Mouse (Mus musculus) granulocyte monocyte progenitor cell, adult 5-6 weeks (primary cell): ENCODE results near the gene Tas2r129. TPM values are rescaled to one million over a fixed set of nuclear protein-coding genes. Genes with fewer than 3 reads are reported as not detected.
"Not testable (repeated sequence)": the region's sequence is repeated elsewhere in the genome, so short reads cannot be mapped to it uniquely, and the experiment has no call there.

Experiments used
- ATAC-seq: replicated peaks from 2 replicates; pipeline ENCODE4 v1.8.0; 2016; ENCODE audit warnings: mild to moderate bottlenecking, moderate TSS enrichment, inconsistent platforms; ENCODE audit not compliant: poor library complexity, severe bottlenecking
- total RNA-seq, 2 experiments: library from RNA; stranded (forward) in 1 of 2; stranded (reverse) in 1 of 2; fragments of 200-712, 200-1000 nt in 1 of 2; fragments of >200 nt in 1 of 2; fragmentation: Nextera tagmentation in 1 of 2; gene quantifications; 2 replicates each; pipeline ENCODE4 v1.2.3; 2014 to 2017

Gene Tas2r129
- total RNA-seq (2014; fragmentation: Nextera tagmentation) (not detected in 2 replicates), total RNA-seq (2017) (not detected in 2 replicates)

GRCm38 (mm10) chr6:132950802-132951201 lies at the start of gene Tas2r129:
Gene Tas2r129 (plus strand): TSS chr6:132951102.
- no peak for ATAC-seq

GRCm38 (mm10) chr6:132909351-132909750 lies 41.6 kb upstream of the Tas2r129 start, which contains the start of gene Tas2r125:
Gene Tas2r125 (plus strand): TSS chr6:132909651.
- no peak for ATAC-seq

DNA sequence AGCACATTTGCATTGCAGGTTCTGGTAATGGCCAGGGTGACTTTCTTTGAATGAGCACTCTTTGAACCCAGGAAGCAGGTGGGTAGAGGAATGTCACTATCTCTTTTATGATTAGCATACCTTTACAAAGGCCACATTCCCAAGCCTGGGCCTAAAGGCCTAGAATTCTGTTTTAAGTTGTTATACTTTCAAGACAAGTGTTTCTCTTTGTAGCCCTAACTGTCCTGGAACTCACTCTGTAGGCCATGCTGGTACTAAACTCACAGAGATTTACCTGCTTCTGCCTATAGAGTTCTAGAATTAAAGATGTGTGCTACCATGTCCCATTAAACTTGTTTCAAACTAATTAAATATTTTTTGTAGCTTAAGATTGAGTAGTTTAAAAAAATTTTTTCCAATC lies 9.5 kb upstream of the Tas2r129 start:
- not testable (repeated sequence) for ATAC-seq

DNA sequence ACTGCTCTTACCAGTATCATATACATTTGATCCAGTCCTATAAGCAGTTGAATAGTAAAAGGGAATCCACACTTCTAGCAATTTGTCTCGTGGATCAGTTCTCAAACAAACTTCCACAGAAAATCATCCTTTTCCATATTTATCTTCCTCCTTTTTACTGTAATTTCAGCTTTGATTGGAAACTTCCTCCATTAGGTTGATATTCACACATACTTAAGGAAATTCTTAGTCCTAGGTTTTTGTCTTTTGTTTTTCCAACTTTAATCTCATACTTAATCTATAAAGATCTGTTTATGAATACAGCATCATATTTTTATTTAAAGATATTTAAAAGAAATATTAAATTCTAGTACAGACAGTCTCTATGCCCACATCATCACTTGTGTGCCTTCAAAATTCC lies 6.9 kb downstream of the Tas2r129 start, which contains the start of gene Tas2r131:
Tas2r131 (minus strand) TSS at position 101 of the 400 bp plus-strand sequence.
- ATAC-seq = no peak

DNA sequence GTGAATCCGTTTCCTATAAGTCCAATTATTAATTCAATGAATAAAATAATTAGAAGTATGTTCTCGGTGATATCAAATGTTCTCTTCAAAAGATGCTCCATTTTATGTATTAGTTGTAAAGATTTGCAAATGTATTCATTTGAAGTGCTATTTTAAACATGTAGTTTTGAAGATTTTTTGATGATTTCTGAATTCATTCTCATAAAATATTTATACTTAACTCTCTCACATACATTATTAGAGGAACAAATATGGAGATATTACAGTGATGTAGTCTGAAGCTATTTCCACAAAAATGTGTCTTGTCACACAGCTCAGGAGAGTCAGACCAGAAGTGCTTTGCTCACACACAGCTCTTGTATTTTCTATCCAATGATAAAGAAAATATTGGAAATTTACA lies 30.0 kb downstream of the Tas2r129 start, which contains the start of gene Tas2r109:
Tas2r109 (minus strand) TSS at position 101 of the 400 bp plus-strand sequence.
- ATAC-seq = no peak

Other genes starting within 250 kb of the Tas2r129 start
- not detected in 2 replicates for gene Tas2r122, start 239.2 kb upstream of the Tas2r129 start, total RNA-seq (2014; fragmentation: Nextera tagmentation)
- not detected in 2 replicates for gene Tas2r122, start 239.2 kb upstream of the Tas2r129 start, total RNA-seq (2017)
- gene Tas2r115, start 213.1 kb upstream of the Tas2r129 start, total RNA-seq (2014; fragmentation: Nextera tagmentation) = not detected in 2 replicates
- gene Tas2r115, start 213.1 kb upstream of the Tas2r129 start, total RNA-seq (2017) = not detected in 2 replicates
- gene Tas2r124, start 196.4 kb upstream of the Tas2r129 start, total RNA-seq (2014; fragmentation: Nextera tagmentation) = not detected in 2 replicates
- gene Tas2r124, start 196.4 kb upstream of the Tas2r129 start, total RNA-seq (2017) = not detected in 2 replicates
- not detected in 2 replicates for gene Tas2r102, start 189.0 kb upstream of the Tas2r129 start, total RNA-seq (2014; fragmentation: Nextera tagmentation)
- not detected in 2 replicates for gene Tas2r102, start 189.0 kb upstream of the Tas2r129 start, total RNA-seq (2017)
- not detected in 2 replicates for gene Tas2r136, start 172.9 kb upstream of the Tas2r129 start, total RNA-seq (2014; fragmentation: Nextera tagmentation)
- not detected in 2 replicates for gene Tas2r136, start 172.9 kb upstream of the Tas2r129 start, total RNA-seq (2017)
- not detected in 2 replicates for gene Tas2r117, start 148.3 kb upstream of the Tas2r129 start, total RNA-seq (2014; fragmentation: Nextera tagmentation)
- gene Tas2r117, start 148.3 kb upstream of the Tas2r129 start, total RNA-seq (2017) = not detected in 2 replicates
- gene Tas2r123, start 104.0 kb upstream of the Tas2r129 start, total RNA-seq (2014; fragmentation: Nextera tagmentation) = not detected in 2 replicates
- gene Tas2r123, start 104.0 kb upstream of the Tas2r129 start, total RNA-seq (2017) = not detected in 2 replicates
- not detected in 2 replicates for gene Tas2r116, start 95.7 kb upstream of the Tas2r129 start, total RNA-seq (2014; fragmentation: Nextera tagmentation)
- gene Tas2r116, start 95.7 kb upstream of the Tas2r129 start, total RNA-seq (2017) = not detected in 2 replicates
- gene Tas2r110, start 83.1 kb upstream of the Tas2r129 start, total RNA-seq (2014; fragmentation: Nextera tagmentation) = not detected in 2 replicates
- gene Tas2r110, start 83.1 kb upstream of the Tas2r129 start, total RNA-seq (2017) = not detected in 2 replicates
- gene Tas2r113, start 58.1 kb upstream of the Tas2r129 start, total RNA-seq (2014; fragmentation: Nextera tagmentation) = not detected in 2 replicates
- gene Tas2r113, start 58.1 kb upstream of the Tas2r129 start, total RNA-seq (2017) = not detected in 2 replicates
- gene Tas2r125, start 41.5 kb upstream of the Tas2r129 start, total RNA-seq (2014; fragmentation: Nextera tagmentation) = not detected in 2 replicates
- not detected in 2 replicates for gene Tas2r125, start 41.5 kb upstream of the Tas2r129 start, total RNA-seq (2017)
- not detected in 2 replicates for gene Tas2r131, start 6.8 kb downstream of the Tas2r129 start, total RNA-seq (2014; fragmentation: Nextera tagmentation)
- gene Tas2r131, start 6.8 kb downstream of the Tas2r129 start, total RNA-seq (2017) = not detected in 2 replicates
- not detected in 2 replicates for gene Tas2r109, start 29.9 kb downstream of the Tas2r129 start, total RNA-seq (2014; fragmentation: Nextera tagmentation)
- gene Tas2r109, start 29.9 kb downstream of the Tas2r129 start, total RNA-seq (2017) = not detected in 2 replicates
- gene Tas2r103, start 86.0 kb downstream of the Tas2r129 start, total RNA-seq (2014; fragmentation: Nextera tagmentation) = not detected in 2 replicates
- not detected in 2 replicates for gene Tas2r103, start 86.0 kb downstream of the Tas2r129 start, total RNA-seq (2017)
- not detected in 2 replicates for gene Tas2r140, start 104.7 kb downstream of the Tas2r129 start, total RNA-seq (2014; fragmentation: Nextera tagmentation)
- gene Tas2r140, start 104.7 kb downstream of the Tas2r129 start, total RNA-seq (2017) = not detected in 2 replicates
- gene Smim10l1, start 153.8 kb downstream of the Tas2r129 start, total RNA-seq (2014; fragmentation: Nextera tagmentation) = 31.7 and 42.5 TPM in 2 replicates
- 74.2 and 88.5 TPM in 2 replicates for gene Smim10l1, start 153.8 kb downstream of the Tas2r129 start, total RNA-seq (2017)